Mouse (Mus musculus): Measurements from ENCODE around the gene Gm49405. TPM values are rescaled to one million over a fixed set of nuclear protein-coding genes. Genes with fewer than 3 reads are reported as not detected.

Gene Gm49405
- polyA plus RNA-seq, 1 experiment: 1.3 TPM

DNA sequence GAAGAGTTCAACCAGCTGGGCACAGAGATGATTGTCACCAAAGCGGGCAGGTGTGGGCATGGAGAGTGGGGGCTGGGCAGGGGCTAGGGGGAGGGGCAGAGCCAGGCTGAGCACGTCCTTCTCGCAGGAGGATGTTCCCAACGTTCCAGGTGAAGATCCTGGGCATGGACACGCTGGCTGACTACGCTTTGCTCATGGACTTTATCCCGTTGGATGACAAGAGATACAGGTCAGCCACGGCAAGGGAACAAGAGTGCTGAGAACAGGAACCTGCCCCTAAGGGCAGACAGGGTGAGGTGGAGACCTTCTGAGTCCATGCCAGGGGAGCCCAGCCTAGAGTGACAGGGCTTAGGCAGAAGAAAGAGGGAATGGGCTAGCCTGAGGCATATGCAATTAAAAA lies 3.7 kb upstream of the Gm49405 start:
- Histone ChIP-seq H3K4me3 (ENCODE audit: insufficient read depth, low read length) (no peak overlapping the region), H3K27ac (ENCODE audit: insufficient read depth, low read depth, low read length) (no peak overlapping the region), H3K4me1 (ENCODE audit: control insufficient read depth, insufficient read depth, low read length) (peaks cover 23% of the 10 kb centered on the region)
- TF ChIP-seq CTCF (IDR thresholded peaks at IDR 0.05; ENCODE audit: low read depth, low read length) (no peak), POLR2A (IDR thresholded peaks at IDR 0.05; ENCODE audit: borderline replicate concordance, low read depth, low read length) (no peak)

DNA sequence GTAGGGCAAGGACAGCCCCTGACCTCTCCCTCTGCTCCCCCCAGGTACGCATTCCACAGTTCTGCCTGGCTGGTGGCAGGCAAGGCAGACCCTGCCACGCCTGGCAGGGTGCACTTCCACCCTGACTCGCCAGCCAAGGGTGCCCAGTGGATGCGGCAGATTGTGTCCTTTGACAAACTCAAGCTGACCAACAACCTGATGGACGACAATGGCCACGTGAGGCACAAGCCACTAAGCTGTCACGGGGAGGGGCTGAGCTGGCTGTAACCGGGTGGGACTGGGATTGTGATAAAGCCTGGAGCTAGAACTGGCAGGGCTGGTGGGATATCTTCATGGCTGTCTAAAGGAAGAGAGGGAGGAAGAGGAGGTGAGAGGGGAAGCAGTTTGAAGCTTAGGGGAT lies 3.2 kb upstream of the Gm49405 start:
- Histone ChIP-seq H3K4me1 (ENCODE audit: control insufficient read depth, insufficient read depth, low read length) (peaks cover 23% of the 10 kb centered on the region), H3K27ac (ENCODE audit: insufficient read depth, low read depth, low read length) (no peak overlapping the region), H3K4me3 (ENCODE audit: insufficient read depth, low read length) (no peak overlapping the region)
- TF ChIP-seq POLR2A (IDR thresholded peaks at IDR 0.05; ENCODE audit: borderline replicate concordance, low read depth, low read length): no peak
- TF ChIP-seq CTCF (IDR thresholded peaks at IDR 0.05; ENCODE audit: low read depth, low read length): no peak

DNA sequence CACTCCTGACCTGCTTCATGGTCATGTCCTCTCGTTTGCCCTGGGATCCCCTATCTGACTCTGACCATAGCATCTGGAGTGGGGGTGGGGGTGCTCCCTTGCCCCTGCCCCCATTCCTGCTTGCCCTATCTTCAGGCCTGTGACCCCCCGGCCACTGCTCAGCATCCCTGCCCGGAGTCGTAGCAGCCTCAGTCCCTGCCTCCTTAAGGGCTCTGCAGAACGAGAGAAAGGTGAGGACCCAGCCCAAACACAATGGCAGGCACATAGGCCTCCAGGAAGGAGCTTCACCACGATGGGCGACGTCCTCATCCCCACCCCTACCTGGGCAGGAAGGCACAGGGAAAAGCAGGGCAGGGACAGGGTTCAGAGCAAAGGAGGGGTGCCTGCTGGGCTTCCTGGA lies 2.1 kb upstream of the Gm49405 start:
- no peak overlapping the region for H3K4me3 ChIP-seq (ENCODE audit: insufficient read depth, low read length)
- H3K27ac ChIP-seq (ENCODE audit: insufficient read depth, low read depth, low read length): no peak overlapping the region
- TF ChIP-seq CTCF (IDR thresholded peaks at IDR 0.05; ENCODE audit: low read depth, low read length) (no peak), POLR2A (IDR thresholded peaks at IDR 0.05; ENCODE audit: borderline replicate concordance, low read depth, low read length) (no peak)
- H3K4me1 ChIP-seq (ENCODE audit: control insufficient read depth, insufficient read depth, low read length): peaks cover 23% of the 10 kb centered on the region

DNA sequence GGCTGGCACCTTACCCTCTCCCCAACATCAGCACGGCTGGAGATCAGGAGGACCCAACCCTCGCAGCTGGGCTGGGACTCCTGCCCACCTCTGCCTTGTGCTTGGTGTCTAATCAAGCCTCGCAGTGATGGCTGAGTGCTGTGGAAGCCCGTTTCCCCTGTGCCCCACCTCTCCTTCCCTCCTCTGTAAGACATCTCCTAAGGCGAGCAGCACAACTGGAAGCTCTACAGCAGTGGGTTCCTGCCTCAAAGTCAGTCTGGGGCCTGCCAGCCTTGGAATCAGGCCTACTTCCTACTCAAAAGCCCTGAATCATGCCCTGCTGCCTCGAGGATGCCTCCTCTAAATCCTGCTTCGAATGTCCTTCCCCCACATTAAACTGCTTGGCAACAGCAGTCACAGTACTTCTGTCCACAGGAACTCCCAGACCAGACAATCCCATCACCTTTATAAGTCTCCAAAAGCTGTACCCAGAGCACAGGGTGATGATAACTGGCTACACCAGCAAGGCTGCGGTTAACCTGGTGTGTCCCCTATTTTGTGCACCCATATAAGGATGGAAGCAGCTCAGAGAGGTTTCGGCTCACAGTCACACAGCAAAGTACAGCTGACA lies 1.2 kb upstream of the Gm49405 start:
- Histone ChIP-seq H3K4me1 (ENCODE audit: control insufficient read depth, insufficient read depth, low read length) (peaks cover 23% of the 10 kb centered on the region), H3K27ac (ENCODE audit: insufficient read depth, low read depth, low read length) (peak overlapping the region; percentile 69), H3K4me3 (ENCODE audit: insufficient read depth, low read length) (peak overlapping the region; percentile 49)
- TF ChIP-seq POLR2A (IDR thresholded peaks at IDR 0.05; ENCODE audit: borderline replicate concordance, low read depth, low read length) (no peak), CTCF (IDR thresholded peaks at IDR 0.05; ENCODE audit: low read depth, low read length) (no peak)

DNA sequence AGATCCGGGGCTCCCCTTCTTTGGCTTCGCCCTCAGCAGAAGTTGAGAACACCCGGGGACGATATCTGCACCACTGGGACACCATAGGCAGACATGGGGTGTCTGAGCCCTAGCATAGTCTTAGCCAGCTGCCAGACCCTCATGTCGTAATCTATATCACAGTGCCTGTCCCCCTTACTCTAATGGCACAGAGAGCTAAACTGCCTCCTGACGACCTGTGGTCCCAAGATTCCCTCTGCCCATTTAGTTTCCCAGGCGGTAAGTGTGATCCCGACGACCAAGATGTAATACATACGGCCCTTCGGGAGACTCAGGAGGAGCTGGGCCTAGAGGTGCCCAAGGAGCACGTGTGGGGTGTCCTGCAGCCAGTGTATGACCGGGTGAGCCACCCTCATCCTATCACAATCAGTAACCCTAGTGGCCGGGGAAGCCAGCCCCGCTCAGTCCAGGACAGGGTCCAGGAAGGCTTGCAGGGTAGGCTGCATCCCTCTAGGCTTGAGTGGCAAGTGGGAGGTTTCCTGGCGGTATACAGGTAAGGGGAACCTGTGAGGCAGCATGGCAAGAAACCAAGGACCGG lies 611 bp downstream of the Gm49405 start:
- H3K27ac ChIP-seq (ENCODE audit: insufficient read depth, low read depth, low read length): peak overlapping the region; percentile 95
- no peak for TF ChIP-seq POLR2A (IDR thresholded peaks at IDR 0.05; ENCODE audit: borderline replicate concordance, low read depth, low read length)
- no peak for TF ChIP-seq CTCF (IDR thresholded peaks at IDR 0.05; ENCODE audit: low read depth, low read length)
- peak overlapping the region; percentile 95 for H3K4me3 ChIP-seq (ENCODE audit: insufficient read depth, low read length)
- peaks cover 22% of the 10 kb centered on the region for H3K4me1 ChIP-seq (ENCODE audit: control insufficient read depth, insufficient read depth, low read length)

DNA sequence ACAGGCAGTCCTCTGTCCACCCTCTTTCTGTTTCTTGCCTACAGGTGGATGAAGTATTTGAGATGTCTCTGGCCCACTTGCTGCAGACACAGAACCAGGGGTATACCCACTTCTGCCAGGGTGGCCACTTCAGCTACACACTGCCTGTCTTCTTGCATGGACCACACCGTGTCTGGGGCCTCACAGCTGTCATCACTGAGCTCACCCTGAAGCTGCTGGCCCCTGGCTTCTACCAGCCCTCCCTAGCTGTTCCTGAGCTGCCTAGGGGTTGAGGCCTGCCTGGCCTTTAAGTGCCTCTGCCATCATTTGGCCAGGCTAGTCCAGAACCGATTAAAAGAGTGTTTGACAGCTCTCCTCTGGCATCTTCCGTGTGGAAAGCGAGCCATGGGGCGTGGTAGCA lies 1.3 kb downstream of the Gm49405 start:
- TF ChIP-seq POLR2A (IDR thresholded peaks at IDR 0.05; ENCODE audit: borderline replicate concordance, low read depth, low read length) (no peak), CTCF (IDR thresholded peaks at IDR 0.05; ENCODE audit: low read depth, low read length) (no peak)
- Histone ChIP-seq H3K4me1 (ENCODE audit: control insufficient read depth, insufficient read depth, low read length) (peaks cover 20% of the 10 kb centered on the region), H3K27ac (ENCODE audit: insufficient read depth, low read depth, low read length) (no peak overlapping the region), H3K4me3 (ENCODE audit: insufficient read depth, low read length) (no peak overlapping the region)

DNA sequence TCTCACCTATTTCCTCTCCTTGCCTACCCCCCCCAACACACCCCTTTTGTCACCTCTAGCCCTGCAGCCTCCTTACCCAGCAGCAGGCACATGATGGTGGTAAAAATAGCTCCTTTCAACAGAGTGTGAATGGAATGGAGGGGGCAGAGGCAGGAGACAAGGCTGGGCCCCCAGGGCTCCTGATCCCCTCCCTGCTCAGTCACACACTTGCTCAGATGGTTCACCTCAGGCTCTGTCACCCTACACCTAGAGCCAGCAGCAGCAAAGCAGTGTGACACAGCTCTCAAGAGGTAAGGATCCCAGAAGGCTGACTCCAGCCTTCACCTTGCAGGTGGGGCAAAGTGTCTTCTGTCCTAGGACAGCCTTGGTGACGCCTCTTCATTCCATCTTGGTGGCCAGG lies 2.7 kb downstream of the Gm49405 start, which contains the start of gene Doc2g:
TSS of gene Doc2g (plus strand) at position 202 of the 400 bp plus-strand sequence.
- Histone ChIP-seq H3K27ac (ENCODE audit: insufficient read depth, low read depth, low read length) (no peak within 1 kb of the TSS), H3K4me3 (ENCODE audit: insufficient read depth, low read length) (no peak within 1 kb of the TSS), H3K4me1 (ENCODE audit: control insufficient read depth, insufficient read depth, low read length) (peaks cover 20% of the 10 kb centered on the region)
- no peak for TF ChIP-seq POLR2A (IDR thresholded peaks at IDR 0.05; ENCODE audit: borderline replicate concordance, low read depth, low read length)
- TF ChIP-seq CTCF (IDR thresholded peaks at IDR 0.05; ENCODE audit: low read depth, low read length): no peak

DNA sequence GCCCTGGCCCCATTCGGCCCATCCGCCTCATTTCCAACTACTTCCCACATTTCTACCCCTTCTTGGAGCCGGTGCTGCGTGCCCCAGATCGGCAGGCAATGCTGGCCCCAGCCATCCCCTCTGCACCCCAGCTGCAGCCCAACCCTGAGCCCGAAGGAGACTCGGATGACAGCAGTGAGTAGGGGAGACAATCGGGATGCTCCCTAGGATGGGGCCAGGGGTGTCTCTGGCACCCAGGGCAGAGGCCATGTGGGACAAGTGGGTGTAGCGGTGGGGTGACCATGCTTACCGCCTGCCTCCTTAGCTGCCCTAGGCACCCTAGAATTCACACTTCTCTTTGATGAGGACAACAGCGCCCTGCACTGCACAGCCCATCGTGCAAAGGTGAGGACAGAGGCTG lies 3.2 kb downstream of the Gm49405 start:
- TF ChIP-seq POLR2A (IDR thresholded peaks at IDR 0.05; ENCODE audit: borderline replicate concordance, low read depth, low read length) (no peak), CTCF (IDR thresholded peaks at IDR 0.05; ENCODE audit: low read depth, low read length) (no peak)
- H3K4me1 ChIP-seq (ENCODE audit: control insufficient read depth, insufficient read depth, low read length): peaks cover 18% of the 10 kb centered on the region
- no peak overlapping the region for H3K27ac ChIP-seq (ENCODE audit: insufficient read depth, low read depth, low read length)
- no peak overlapping the region for H3K4me3 ChIP-seq (ENCODE audit: insufficient read depth, low read length)

DNA sequence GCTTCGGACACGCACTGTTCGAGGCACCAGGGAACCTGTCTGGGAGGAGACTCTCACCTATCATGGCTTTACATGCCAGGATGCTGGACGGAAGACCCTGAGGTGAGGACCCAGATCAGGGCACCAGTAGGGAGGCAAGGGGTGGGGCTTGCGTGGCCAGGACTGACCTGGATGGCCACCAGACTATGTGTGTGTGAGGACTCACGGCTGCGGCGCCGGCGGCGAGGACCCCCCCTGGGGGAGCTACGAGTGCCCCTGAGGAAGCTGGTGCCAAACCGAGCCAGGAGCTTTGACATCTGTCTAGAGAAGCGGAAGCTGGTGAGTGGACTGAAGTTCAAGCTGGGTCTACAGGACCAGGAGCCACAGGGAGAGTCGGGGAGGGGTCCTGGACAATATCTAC lies 3.9 kb downstream of the Gm49405 start:
- H3K4me3 ChIP-seq (ENCODE audit: insufficient read depth, low read length): no peak overlapping the region
- peaks cover 11% of the 10 kb centered on the region for H3K4me1 ChIP-seq (ENCODE audit: control insufficient read depth, insufficient read depth, low read length)
- no peak overlapping the region for H3K27ac ChIP-seq (ENCODE audit: insufficient read depth, low read depth, low read length)
- no peak for TF ChIP-seq CTCF (IDR thresholded peaks at IDR 0.05; ENCODE audit: low read depth, low read length)
- no peak for TF ChIP-seq POLR2A (IDR thresholded peaks at IDR 0.05; ENCODE audit: borderline replicate concordance, low read depth, low read length)

DNA sequence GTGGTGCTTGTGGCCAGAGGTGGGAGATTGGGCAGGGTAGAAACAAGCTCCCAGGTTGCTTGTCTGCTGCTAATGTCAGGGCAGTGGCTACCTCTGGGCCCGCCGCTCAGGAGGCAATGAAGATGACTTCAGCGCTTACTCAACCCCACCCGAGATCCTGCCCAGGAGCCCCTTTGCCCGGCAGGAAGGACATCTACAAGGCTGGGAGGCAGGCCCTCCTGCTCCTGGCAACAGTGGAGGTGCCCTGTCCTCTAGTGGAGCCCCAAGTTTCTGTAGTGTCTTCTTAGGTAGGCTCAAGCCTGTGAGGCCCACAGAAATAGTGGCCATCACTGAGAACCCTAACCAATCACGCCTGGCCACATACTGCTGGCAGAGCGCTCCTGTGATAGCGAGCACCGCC lies 4.7 kb downstream of the Gm49405 start:
- Histone ChIP-seq H3K4me3 (ENCODE audit: insufficient read depth, low read length) (no peak overlapping the region), H3K4me1 (ENCODE audit: control insufficient read depth, insufficient read depth, low read length) (peaks cover 7% of the 10 kb centered on the region), H3K27ac (ENCODE audit: insufficient read depth, low read depth, low read length) (no peak overlapping the region)
- TF ChIP-seq CTCF (IDR thresholded peaks at IDR 0.05; ENCODE audit: low read depth, low read length) (no peak), POLR2A (IDR thresholded peaks at IDR 0.05; ENCODE audit: borderline replicate concordance, low read depth, low read length) (no peak)

Measured in bone marrow macrophage, adult 2 months (primary cell).